Mouse (Mus musculus): ENCODE measurements around the gene Mylip. TPM values are rescaled to one million over a fixed set of nuclear protein-coding genes. Genes with fewer than 3 reads are reported as not detected.

The Mylip gene
- total and polyA plus RNA-seq, 3 experiments = 0.13 TPM; not detected in 2

DNA sequence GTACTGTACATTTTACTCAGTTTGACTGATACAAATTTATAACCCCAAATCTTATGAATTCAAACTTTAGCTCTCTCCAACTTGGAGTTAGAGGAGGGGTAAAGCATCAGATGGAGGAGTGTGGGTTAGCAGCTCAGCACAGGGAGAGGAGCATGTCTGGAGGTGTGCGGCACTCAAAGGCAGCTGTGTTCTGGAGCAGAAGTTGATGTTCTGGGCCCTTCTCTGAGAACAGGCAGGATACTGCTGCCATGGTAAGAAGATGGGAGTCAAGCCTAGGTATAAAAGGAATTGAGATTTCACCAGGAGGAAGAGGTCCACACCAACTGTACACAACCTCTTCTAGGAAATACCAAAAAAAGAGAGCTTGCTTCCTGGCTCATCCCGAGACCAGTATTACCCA, 17.1 kb upstream of the Mylip start:
- Histone ChIP-seq H3K9ac (ENCODE audit: insufficient read depth, low read depth) (no peak overlapping the region), H3K36me3 (replicated peaks in 1 of 2; ENCODE audit: control insufficient read depth in 1 of 2, insufficient read depth in 1 of 2, low read length in 1 of 2) (no peaks in the 10 kb centered on the region), H3K79me2 (replicated peaks; ENCODE audit: control insufficient read depth, extremely low read depth, insufficient read depth, poor library complexity, severe bottlenecking) (no peaks in the 10 kb centered on the region), H3K27ac (ENCODE audit: insufficient read depth, low read depth) (no peak overlapping the region), H3K4me2 (ENCODE audit: insufficient read depth, low read depth, poor library complexity, severe bottlenecking) (no peak overlapping the region), H3K4me1 (ENCODE audit: control insufficient read depth in 1 of 2, insufficient read depth in 2 of 2) (peaks cover 0 to 6% of the 10 kb centered on the region in 2 experiments; a peak in 1 of 4 replicates), H3K9me3 (replicated peaks; ENCODE audit: low read length) (no peaks in the 10 kb centered on the region), H3K27me3 (replicated peaks) (no peaks in the 10 kb centered on the region), H3K4me3 (replicated peaks in 1 of 3; ENCODE audit: low read depth in 2 of 3, low read length in 2 of 3, poor library complexity in 1 of 3) (no peak overlapping the region)
- no peak for TF ChIP-seq PAX5 (IDR thresholded peaks at IDR 0.05; ENCODE audit: low read length)
- no peak for DNase-seq (ENCODE audit: extremely low read depth)
- dilution Hi-C loops (cut with MboI; ENCODE audit: extremely low pct_ligation_motif_present, extremely low pct_unique_long_range_greater_than_20kb, low sequenced_read_pairs) = no loop called here
- in situ Hi-C loops (cut with MboI; ENCODE audit: low pct_ligation_motif_present, low pct_unique_long_range_greater_than_20kb, low sequenced_read_pairs) = no loop called here

DNA sequence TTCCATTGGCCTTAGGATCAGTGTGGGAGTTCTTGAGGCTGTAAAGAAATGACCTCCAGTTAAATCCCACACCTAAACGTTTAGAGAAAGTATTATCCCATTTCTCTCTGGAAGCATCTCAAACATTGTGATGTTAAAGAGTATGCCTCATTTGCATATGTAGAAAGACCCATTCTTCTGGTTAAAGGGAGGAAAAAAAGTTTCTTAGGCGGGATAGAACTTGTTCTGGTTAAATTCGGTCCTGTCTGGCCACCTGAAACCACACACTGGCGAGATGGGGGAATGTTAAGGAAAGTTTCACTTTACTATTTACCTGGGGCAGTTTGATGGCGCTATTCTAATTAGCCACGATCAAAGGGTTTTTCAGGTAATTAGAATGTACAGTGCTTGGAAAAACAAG, 14.7 kb upstream of the Mylip start:
- dilution Hi-C loops (cut with MboI; ENCODE audit: extremely low pct_ligation_motif_present, extremely low pct_unique_long_range_greater_than_20kb, low sequenced_read_pairs) (no loop called here), in situ Hi-C loops (cut with MboI; ENCODE audit: low pct_ligation_motif_present, low pct_unique_long_range_greater_than_20kb, low sequenced_read_pairs) (no loop called here)
- Histone ChIP-seq H3K9ac (ENCODE audit: insufficient read depth, low read depth) (no peak overlapping the region), H3K27ac (ENCODE audit: insufficient read depth, low read depth) (no peak overlapping the region), H3K79me2 (replicated peaks; ENCODE audit: control insufficient read depth, extremely low read depth, insufficient read depth, poor library complexity, severe bottlenecking) (no peaks in the 10 kb centered on the region), H3K9me3 (replicated peaks; ENCODE audit: low read length) (no peaks in the 10 kb centered on the region), H3K27me3 (replicated peaks) (no peaks in the 10 kb centered on the region), H3K36me3 (replicated peaks in 1 of 2; ENCODE audit: control insufficient read depth in 1 of 2, insufficient read depth in 1 of 2, low read length in 1 of 2) (no peaks in the 10 kb centered on the region), H3K4me2 (ENCODE audit: insufficient read depth, low read depth, poor library complexity, severe bottlenecking) (no peak overlapping the region), H3K4me1 (ENCODE audit: control insufficient read depth in 1 of 2, insufficient read depth in 2 of 2) (peaks cover 0 to 6% of the 10 kb centered on the region in 2 experiments; a peak in 1 of 4 replicates), H3K4me3 (replicated peaks in 1 of 3; ENCODE audit: low read depth in 2 of 3, low read length in 2 of 3, poor library complexity in 1 of 3) (no peak overlapping the region)
- no peak for DNase-seq (ENCODE audit: extremely low read depth)
- TF ChIP-seq ELF1 (IDR thresholded peaks at IDR 0.05; ENCODE audit: low read depth, low read length) (no peak), PAX5 (IDR thresholded peaks at IDR 0.05; ENCODE audit: low read length) (no peak), JUN (IDR thresholded peaks at IDR 0.05; ENCODE audit: insufficient read depth, low read depth, low read length) (no peak), ZC3H11A (IDR thresholded peaks at IDR 0.05; ENCODE audit: low read depth, low read length) (no peak), MAFK (IDR thresholded peaks at IDR 0.05; ENCODE audit: insufficient replicate concordance, low read length) (no peak), MAX (IDR thresholded peaks at IDR 0.05; ENCODE audit: low read length) (no peak), IRF4 (IDR thresholded peaks at IDR 0.05; ENCODE audit: low read depth, low read length) (no peak)

DNA sequence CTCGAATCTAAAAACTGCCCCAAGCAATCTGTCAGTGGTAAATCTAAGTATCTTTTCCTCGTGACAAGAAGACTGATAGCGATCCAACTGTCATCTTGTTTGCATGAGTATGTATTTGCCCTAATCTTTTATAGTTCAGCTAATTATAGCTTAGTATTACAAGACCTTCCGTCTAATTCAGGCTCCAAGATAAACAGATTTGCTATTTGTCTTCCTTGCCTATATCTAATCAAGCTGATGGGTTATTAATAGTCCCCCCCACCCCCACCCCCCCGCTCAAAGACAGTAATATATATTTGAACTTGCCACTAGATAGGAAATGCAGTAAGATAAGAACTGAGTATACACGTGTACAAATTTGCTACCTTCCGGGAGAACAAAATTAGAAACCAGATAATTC, 7.3 kb upstream of the Mylip start:
- Histone ChIP-seq H3K27me3 (replicated peaks) (no peaks in the 10 kb centered on the region), H3K9ac (ENCODE audit: insufficient read depth, low read depth) (no peak overlapping the region), H3K27ac (ENCODE audit: insufficient read depth, low read depth) (no peak overlapping the region), H3K9me3 (replicated peaks; ENCODE audit: low read length) (no peaks in the 10 kb centered on the region), H3K79me2 (replicated peaks; ENCODE audit: control insufficient read depth, extremely low read depth, insufficient read depth, poor library complexity, severe bottlenecking) (no peaks in the 10 kb centered on the region), H3K36me3 (replicated peaks in 1 of 2; ENCODE audit: control insufficient read depth in 1 of 2, insufficient read depth in 1 of 2, low read length in 1 of 2) (no peaks in the 10 kb centered on the region), H3K4me3 (replicated peaks in 1 of 3; ENCODE audit: low read depth in 2 of 3, low read length in 2 of 3, poor library complexity in 1 of 3) (no peak overlapping the region), H3K4me1 (ENCODE audit: control insufficient read depth in 1 of 2, insufficient read depth in 2 of 2) (no peaks in the 10 kb centered on the region), H3K4me2 (ENCODE audit: insufficient read depth, low read depth, poor library complexity, severe bottlenecking) (no peak overlapping the region)
- dilution Hi-C loops (cut with MboI; ENCODE audit: extremely low pct_ligation_motif_present, extremely low pct_unique_long_range_greater_than_20kb, low sequenced_read_pairs) (no loop called here), in situ Hi-C loops (cut with MboI; ENCODE audit: low pct_ligation_motif_present, low pct_unique_long_range_greater_than_20kb, low sequenced_read_pairs) (no loop called here)
- DNase-seq (ENCODE audit: extremely low read depth) = no peak
- TF ChIP-seq RAD21 (IDR thresholded peaks at IDR 0.05; ENCODE audit: low read depth, low read length) = no peak
- no peak for TF ChIP-seq MAX (IDR thresholded peaks at IDR 0.05; ENCODE audit: low read length)
- TF ChIP-seq MXI1 (IDR thresholded peaks at IDR 0.05; ENCODE audit: low read depth, low read length) = no peak
- TF ChIP-seq KAT2A (IDR thresholded peaks at IDR 0.05; ENCODE audit: insufficient replicate concordance, low read length) = no peak
- TF ChIP-seq MAFK (IDR thresholded peaks at IDR 0.05; ENCODE audit: insufficient replicate concordance, low read length) = no peak
- TF ChIP-seq RCOR1 (conservative IDR thresholded peaks at IDR 0.05; ENCODE audit: low read depth, low read length) = no peak
- TF ChIP-seq CTCF (conservative IDR thresholded peaks at IDR 0.05 in 1 of 2, IDR thresholded peaks at IDR 0.05 in 1 of 2; ENCODE audit: low read depth in 2 of 2, low read length in 2 of 2) = no peak
- no peak for TF ChIP-seq UBTF (IDR thresholded peaks at IDR 0.05; ENCODE audit: low read depth, low read length)
- TF ChIP-seq USF2 (conservative IDR thresholded peaks at IDR 0.05; ENCODE audit: low read depth, low read length) = no peak
- TF ChIP-seq ZC3H11A (IDR thresholded peaks at IDR 0.05; ENCODE audit: low read depth, low read length) = no peak
- no peak for TF ChIP-seq ZNF384 (IDR thresholded peaks at IDR 0.05; ENCODE audit: low read depth, low read length)

Measured in CH12.LX (cell line).